Mouse (Mus musculus) ES-Bruce4 (cell line): ENCODE data around the gene Vwa8. TPM values are rescaled to one million over a fixed set of nuclear protein-coding genes. Genes with fewer than 3 reads are reported as not detected.

Experiments
- H3K27ac ChIP-seq: 2 replicates; pipeline ENCODE4 v1.5.1; 2012; ENCODE audit warnings: low read length, inconsistent platforms; ENCODE audit not compliant: insufficient read depth
- H3K27me3 ChIP-seq: 2 replicates; pipeline ENCODE4 v1.6.1; 2012; ENCODE audit warnings: mild to moderate bottlenecking, low read length, inconsistent platforms; ENCODE audit not compliant: control insufficient read depth, poor library complexity, insufficient read depth, severe bottlenecking
- H3K36me3 ChIP-seq: 2 replicates; pipeline ENCODE4 v1.6.1; 2012; ENCODE audit warnings: inconsistent platforms, mild to moderate bottlenecking, low read length, moderate library complexity; ENCODE audit not compliant: control insufficient read depth, poor library complexity, insufficient read depth, severe bottlenecking
- H3K4me1 ChIP-seq: one replicate; pipeline ENCODE4 v1.8.1; 2011; ENCODE audit warnings: low read length; ENCODE audit not compliant: control insufficient read depth, insufficient read depth
- H3K4me3 ChIP-seq: 2 replicates; pipeline ENCODE4 v1.5.1; 2011; ENCODE audit warnings: low read depth, mild to moderate bottlenecking, low read length
- H3K9ac ChIP-seq: 2 replicates; pipeline ENCODE4 v1.6.1; 2012; ENCODE audit warnings: low read depth, mild to moderate bottlenecking, inconsistent platforms; ENCODE audit not compliant: poor library complexity, severe bottlenecking
- H3K9me3 ChIP-seq: replicated peaks from 2 replicates; pipeline ENCODE4 v1.6.1; 2012; ENCODE audit warnings: mild to moderate bottlenecking, low read length, inconsistent platforms; ENCODE audit not compliant: control insufficient read depth, poor library complexity, insufficient read depth, severe bottlenecking
- CTCF ChIP-seq: IDR thresholded peaks from one replicate; pipeline ENCODE4 v1.8.1; 2011; ENCODE audit warnings: low read depth, low read length
- EP300 ChIP-seq: IDR thresholded peaks from 2 replicates; pipeline ENCODE4 v1.6.1; 2011; ENCODE audit warnings: low read depth, low read length; ENCODE audit not compliant: insufficient read depth
- POLR2A ChIP-seq: IDR thresholded peaks from one replicate; pipeline ENCODE4 v1.8.1; 2011; ENCODE audit warnings: low read length; ENCODE audit not compliant: insufficient read depth
- polyA plus RNA-seq: library from polyadenylated mRNA; stranded (reverse); fragments of >200 nt; gene quantifications from 2 replicates; pipeline ENCODE4 v1.2.4, GENCODE M21; 2011; ENCODE audit warnings: low read depth; ENCODE audit not compliant: missing spikeins, insufficient read depth, insufficient read length

Gene Vwa8
- polyA plus RNA-seq, 1 experiment, result 13.1 TPM

GRCm38 (mm10) chr14:79114526-79115383 lies 265.9 kb downstream of the Vwa8 start:
- Histone ChIP-seq H3K36me3 (no peaks in the 10 kb centered on the region), H3K27ac (no peak overlapping the region)
- no peak for TF ChIP-seq CTCF
- no peak for TF ChIP-seq EP300
- TF ChIP-seq POLR2A, result no peak

GRCm38 (mm10) chr14:79118457-79118856 lies 269.6 kb downstream of the Vwa8 start:
- Histone ChIP-seq H3K27ac (no peak overlapping the region), H3K9ac (no peak overlapping the region), H3K27me3 (no peaks in the 10 kb centered on the region), H3K4me1 (peaks cover 2% of the 10 kb centered on the region), H3K4me3 (no peak overlapping the region), H3K9me3 (no peaks in the 10 kb centered on the region), H3K36me3 (no peaks in the 10 kb centered on the region)
- TF ChIP-seq CTCF (no peak), EP300 (no peak), POLR2A (no peak)

More at GRCm38 (mm10) chr14:79114526-79115383, 265.9 kb downstream of the Vwa8 start:
- no peaks in the 10 kb centered on the region for H3K4me1 ChIP-seq
- H3K9ac ChIP-seq, result no peak overlapping the region
- H3K9me3 ChIP-seq, result no peaks in the 10 kb centered on the region
- no peaks in the 10 kb centered on the region for H3K27me3 ChIP-seq
- no peak overlapping the region for H3K4me3 ChIP-seq

- no peak overlapping the region for H3K9ac ChIP-seq
- H3K4me3 ChIP-seq, result no peak overlapping the region
- TF ChIP-seq CTCF (no peak), EP300 (no peak), POLR2A (no peak)
- no peaks in the 10 kb centered on the region for H3K36me3 ChIP-seq
- H3K9me3 ChIP-seq, result no peaks in the 10 kb centered on the region
- peaks cover 2% of the 10 kb centered on the region for H3K4me1 ChIP-seq
- H3K27ac ChIP-seq, result no peak overlapping the region
- no peaks in the 10 kb centered on the region for H3K27me3 ChIP-seq
Measured at GRCm38 (mm10) chr14:79119354-79119753, 270.5 kb downstream of the Vwa8 start.

DNA sequence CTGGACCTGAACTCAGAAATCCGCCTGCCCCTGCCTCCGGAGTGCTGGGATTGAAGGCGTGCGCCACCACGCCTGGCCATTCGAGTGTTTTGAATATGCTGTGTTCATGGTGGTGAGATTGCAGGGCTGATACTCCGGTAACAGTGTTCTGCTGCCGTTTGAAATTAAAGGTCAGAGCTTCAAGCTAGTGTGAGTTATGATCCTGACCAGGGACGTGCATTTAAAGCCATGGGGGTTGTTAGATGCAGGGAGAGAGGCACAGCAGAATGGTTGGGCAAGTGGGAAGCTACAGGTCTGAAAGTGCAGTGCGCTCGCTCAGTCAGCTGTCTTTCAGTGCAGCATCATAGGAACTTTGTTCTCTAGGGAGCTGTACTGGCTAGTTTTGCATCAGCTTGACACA lies 271.8 kb downstream of the Vwa8 start:
- TF ChIP-seq CTCF, result no peak
- TF ChIP-seq EP300, result no peak
- no peak for TF ChIP-seq POLR2A
- peaks cover 2% of the 10 kb centered on the region for H3K4me1 ChIP-seq
- no peaks in the 10 kb centered on the region for H3K36me3 ChIP-seq
- H3K9me3 ChIP-seq, result no peaks in the 10 kb centered on the region
- H3K4me3 ChIP-seq, result no peak overlapping the region
- H3K27me3 ChIP-seq, result no peaks in the 10 kb centered on the region
- H3K27ac ChIP-seq, result no peak overlapping the region
- no peak overlapping the region for H3K9ac ChIP-seq

- H3K9me3 ChIP-seq, result no peaks in the 10 kb centered on the region
- no peak for TF ChIP-seq POLR2A
- TF ChIP-seq EP300, result no peak
- no peak for TF ChIP-seq CTCF
- H3K27ac ChIP-seq, result no peak overlapping the region
- H3K36me3 ChIP-seq, result no peaks in the 10 kb centered on the region
- peaks cover 2% of the 10 kb centered on the region for H3K4me1 ChIP-seq
- no peak overlapping the region for H3K4me3 ChIP-seq
- H3K9ac ChIP-seq, result no peak overlapping the region
- H3K27me3 ChIP-seq, result no peaks in the 10 kb centered on the region
Measured at GRCm38 (mm10) chr14:79123466-79123865, 274.6 kb downstream of the Vwa8 start.

DNA sequence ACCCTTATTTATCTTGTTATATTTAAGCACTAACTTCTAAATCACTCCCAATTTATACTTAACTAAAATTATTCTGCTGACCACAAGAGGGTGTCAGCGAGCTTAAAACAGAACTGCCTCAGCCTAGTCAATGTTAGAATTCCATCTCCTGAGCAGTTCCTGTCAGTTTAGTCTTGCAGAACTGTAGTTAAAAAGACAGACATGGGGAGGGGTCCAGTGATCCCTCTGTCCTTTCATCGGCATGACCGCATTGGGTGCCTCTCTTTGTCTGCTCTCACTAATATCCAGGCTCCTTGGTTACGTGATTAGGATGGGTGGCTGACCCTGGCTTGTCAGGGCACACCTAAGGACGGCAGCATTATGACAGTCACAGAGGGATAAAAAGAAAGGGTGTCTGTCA lies 275.8 kb downstream of the Vwa8 start:
- H3K27ac ChIP-seq, result no peak overlapping the region
- no peaks in the 10 kb centered on the region for H3K36me3 ChIP-seq
- H3K9ac ChIP-seq, result no peak overlapping the region
- H3K9me3 ChIP-seq, result no peaks in the 10 kb centered on the region
- H3K4me3 ChIP-seq, result no peak overlapping the region
- no peaks in the 10 kb centered on the region for H3K27me3 ChIP-seq
- TF ChIP-seq EP300, result no peak
- no peak for TF ChIP-seq CTCF
- TF ChIP-seq POLR2A, result no peak
- peaks cover 2% of the 10 kb centered on the region for H3K4me1 ChIP-seq
